Mouse (Mus musculus) urinary bladder, postnatal 14 days (tissue): ENCODE measurements around the gene Otub2.

Experiments used
- DNase-seq: peaks from one replicate; pipeline ENCODE4 v3.0.0; 2021; ENCODE audit warnings: low spot score

Otub2 gene

DNA sequence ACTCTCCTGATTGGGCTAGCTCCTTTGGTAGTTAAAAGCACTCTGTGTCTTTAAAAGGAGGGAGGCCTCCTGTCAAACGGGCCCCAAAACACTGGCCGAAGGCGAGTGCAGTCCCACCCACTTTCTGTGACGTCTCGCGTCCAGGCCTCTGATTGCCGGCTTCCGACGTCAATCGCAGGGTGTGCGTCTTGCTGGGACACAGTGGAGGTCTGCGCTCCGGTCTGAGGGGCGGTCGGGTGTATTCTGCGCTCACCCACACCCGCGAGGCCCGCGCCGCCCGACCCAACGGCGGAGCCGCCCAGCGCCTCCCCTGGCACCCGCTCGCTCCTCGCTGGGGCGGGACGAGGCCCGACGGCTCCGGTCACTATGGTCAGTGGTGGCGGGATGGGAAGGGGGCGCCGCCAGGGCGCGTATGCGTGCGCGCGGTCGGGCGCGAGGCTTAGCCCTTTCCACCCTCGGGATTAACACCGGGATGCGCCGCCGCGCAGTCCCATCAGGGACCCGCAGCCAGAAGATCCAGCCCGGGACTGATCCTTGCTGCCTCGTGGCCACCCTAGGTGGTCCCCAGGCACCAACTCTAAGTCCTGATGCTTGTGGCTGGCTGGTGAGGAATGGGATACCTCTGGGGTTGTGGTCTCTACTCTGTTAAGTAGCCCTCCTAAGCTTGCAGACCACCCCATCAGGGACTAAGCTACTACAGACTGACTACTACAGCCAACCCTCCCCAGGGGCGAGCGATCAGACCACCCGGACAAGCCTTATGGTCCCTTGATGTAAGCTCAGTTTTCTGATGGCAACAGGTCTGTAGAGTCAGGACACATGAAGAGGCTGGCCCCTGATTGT is at the start of gene Otub2:
Gene Otub2 (plus strand): TSS at position 178 of the 843 bp plus-strand sequence.
- peak; percentile 97 for DNase-seq

GRCm38 (mm10) chr12:103341212-103341611 is 47.3 kb upstream of the Otub2 start:
- no peak for DNase-seq

GRCm38 (mm10) chr12:103343456-103343855 is 45.0 kb upstream of the Otub2 start:
- DNase-seq: no peak

DNA sequence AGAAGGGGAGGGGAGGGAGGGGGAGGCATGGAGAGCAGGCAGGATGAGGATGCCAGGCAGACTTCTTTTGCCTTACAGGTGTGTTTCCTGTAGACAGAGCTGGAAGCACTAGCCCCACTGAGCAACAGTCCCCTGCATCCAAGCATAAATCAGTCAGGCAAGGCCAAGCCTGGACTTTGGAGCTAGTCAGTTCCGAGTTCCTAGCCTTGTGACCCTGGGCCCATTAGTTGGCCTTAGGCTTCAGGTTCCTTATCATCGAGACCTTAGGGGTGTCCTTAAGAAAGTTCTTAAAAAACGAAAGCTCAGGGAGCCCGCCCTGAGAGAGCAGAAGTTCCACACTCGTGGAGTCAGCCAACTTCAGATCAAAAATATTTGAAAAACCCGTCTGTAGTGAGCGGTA is 43.5 kb upstream of the Otub2 start:
- no peak for DNase-seq

GRCm38 (mm10) chr12:103346945-103347344 is 41.5 kb upstream of the Otub2 start:
- DNase-seq: no peak

DNA sequence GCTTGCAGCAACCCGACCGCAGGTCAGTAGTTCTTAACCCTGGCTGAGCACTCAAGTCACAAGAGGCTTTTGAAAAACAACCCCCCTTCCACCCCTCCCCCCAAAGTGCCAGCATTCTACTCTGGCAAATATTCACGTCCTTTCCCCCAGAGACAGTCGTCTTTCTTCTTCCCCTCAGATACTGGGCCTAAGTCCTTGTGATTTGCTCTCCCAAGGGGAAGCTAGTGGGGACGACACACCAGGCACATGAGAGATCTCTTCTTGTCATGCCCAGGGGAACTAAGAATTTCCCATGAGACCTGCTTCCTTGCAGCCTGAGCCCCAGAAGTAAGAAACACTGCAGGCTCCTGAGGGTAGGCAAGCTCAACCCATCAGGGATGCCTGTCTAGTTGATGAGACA is 41.1 kb upstream of the Otub2 start:
- no peak for DNase-seq

GRCm38 (mm10) chr12:103348506-103348905 is 40.0 kb upstream of the Otub2 start:
- peak; percentile 82 for DNase-seq

GRCm38 (mm10) chr12:103352735-103353134 is 35.7 kb upstream of the Otub2 start:
- DNase-seq: no peak

- peak; percentile 21 for DNase-seq
Measured at GRCm38 (mm10) chr12:103353538-103353937, 34.9 kb upstream of the Otub2 start.

DNA sequence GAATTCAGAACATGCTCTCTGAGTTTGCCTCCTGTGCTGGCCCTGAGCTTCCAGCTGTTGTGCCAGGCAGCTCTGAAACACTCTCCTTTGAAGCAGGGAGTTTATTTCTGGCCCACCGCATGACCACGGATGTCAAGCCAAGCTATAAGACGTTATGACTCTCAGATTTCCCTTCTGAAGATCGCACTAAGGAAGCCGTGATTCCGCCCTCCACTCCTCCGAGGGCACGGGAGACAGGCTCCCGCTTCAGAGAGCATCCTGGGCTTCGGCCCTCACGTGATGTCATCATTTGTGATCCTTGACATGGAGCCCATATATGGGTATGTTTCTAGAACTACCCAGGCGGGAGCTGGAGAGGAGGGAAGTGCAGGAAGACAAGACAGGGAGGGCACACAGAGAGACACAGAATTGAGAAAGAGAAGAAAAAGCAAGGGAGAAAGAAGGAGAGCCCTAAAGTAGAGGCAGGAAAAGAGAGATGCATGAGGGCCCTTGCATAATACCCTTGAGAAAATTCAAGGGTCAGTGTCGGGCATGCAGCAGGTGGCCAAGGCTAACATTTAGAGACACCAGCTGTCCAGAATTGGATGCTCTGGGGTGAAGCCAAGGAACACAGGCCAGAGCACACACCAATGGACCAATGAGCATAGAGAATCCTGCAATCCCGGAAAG is 32.6 kb upstream of the Otub2 start, which contains the start of gene Asb2:
Gene Asb2 (minus strand): TSS at position 256 of the 669 bp plus-strand sequence.
- peak; percentile 25 for DNase-seq

GRCm38 (mm10) chr12:103356415-103356748 is 32.1 kb upstream of the Otub2 start:
- no peak for DNase-seq

GRCm38 (mm10) chr12:103358216-103358615 is 30.3 kb upstream of the Otub2 start:
- no peak for DNase-seq

GRCm38 (mm10) chr12:103358951-103359801 is 29.3 kb upstream of the Otub2 start:
- DNase-seq: no peak

DNA sequence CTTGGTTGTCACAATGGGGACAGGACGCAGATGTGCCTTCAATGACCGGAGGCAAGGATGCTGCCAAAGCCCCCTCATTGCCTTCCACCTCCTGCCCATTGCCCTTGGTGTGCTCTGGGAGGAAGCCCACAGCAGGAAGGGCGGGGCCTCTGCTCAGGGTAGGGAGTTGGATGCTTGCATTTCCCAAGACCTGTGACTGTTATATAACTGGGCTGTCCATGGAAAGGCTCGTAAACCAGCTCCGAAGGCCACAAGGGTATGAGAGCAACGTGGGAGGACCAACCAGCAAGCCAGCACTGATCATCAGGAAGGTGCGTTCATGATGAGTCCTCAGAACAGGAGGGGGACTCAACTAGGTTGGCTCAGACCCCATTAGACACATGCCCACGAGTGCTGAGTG is 27.7 kb upstream of the Otub2 start:
- no peak for DNase-seq

- DNase-seq: no peak
Measured at GRCm38 (mm10) chr12:103361539-103362307, 26.8 kb upstream of the Otub2 start.

GRCm38 (mm10) chr12:103362336-103362735 is 26.1 kb upstream of the Otub2 start:
- DNase-seq: no peak

DNA sequence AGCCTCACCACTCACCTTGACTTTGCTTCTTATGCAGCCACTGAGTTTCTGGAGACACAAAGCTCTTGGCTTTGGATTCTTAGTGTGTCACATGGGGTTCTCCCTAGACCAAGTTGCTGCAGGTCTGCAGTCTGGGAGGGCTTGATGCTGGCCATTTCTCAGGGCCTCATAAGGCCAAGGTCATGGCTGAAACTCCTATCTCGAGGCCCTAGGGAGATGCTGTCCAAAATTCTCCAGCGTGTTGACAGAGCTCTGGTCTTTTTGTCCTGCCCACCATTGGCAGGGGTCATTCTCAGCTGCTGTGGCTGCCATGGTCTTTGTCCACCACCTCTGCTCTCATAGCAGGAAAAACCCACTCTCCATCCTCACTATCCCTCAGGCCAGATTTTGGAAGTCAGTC is 21.3 kb upstream of the Otub2 start:
- DNase-seq: no peak

GRCm38 (mm10) chr12:103367620-103368325 is 20.7 kb upstream of the Otub2 start:
- DNase-seq: peak; percentile 72

- no peak for DNase-seq
Measured at GRCm38 (mm10) chr12:103368326-103368669, 20.2 kb upstream of the Otub2 start.

GRCm38 (mm10) chr12:103368777-103369176 is 19.7 kb upstream of the Otub2 start:
- no peak for DNase-seq

DNA sequence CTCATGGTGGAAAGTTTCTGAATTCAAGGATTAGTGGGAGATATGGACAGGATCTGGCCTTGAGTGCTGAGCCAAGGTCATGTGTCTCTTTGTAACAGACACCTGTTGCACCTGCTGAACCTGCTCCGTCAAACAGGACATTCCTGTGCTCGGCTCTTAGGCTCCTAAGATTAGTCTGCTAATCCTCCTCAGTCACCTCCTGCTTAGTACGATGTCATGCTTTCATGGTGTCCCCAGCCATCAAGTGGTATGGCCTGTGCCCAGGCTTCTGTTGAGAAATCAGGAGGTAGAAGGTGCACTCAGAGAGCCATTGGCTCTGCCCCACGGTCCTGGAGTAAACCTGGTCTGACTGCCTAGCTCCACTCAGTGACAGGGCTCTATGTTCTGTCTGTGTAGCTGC is 17.6 kb upstream of the Otub2 start:
- no peak for DNase-seq
